ENCODE assay signal across 9 mouse cellular contexts in genomic region chr3:34691703-34692393, GRCm38 (mm10). TPM values are rescaled to one million over a fixed set of nuclear protein-coding genes. Genes with fewer than 3 reads are reported as not detected.
DNase-seq lines count a peak whose midpoint lies in the region; ATAC-seq lines count a peak whose summit lies in the region.
"Had no signal": no experiment of that assay in that cellular context is flagged by ENCODE, and none has a peak within 500 bp of the region (broad histone marks: within the 10 kb centered on the region; RNA-seq: fewer than 3 reads in every experiment).

No protein-coding gene starts in this region.

- H3K9me3 ChIP-seq in forebrain, embryonic 14.5 days (replicated peaks; ENCODE audit: control insufficient read depth, low read length), result no peaks in the 10 kb centered on the region
- H3K9me3 ChIP-seq in limb, embryonic 12.5 days, result no peaks in the 10 kb centered on the region
- H3K9me3 ChIP-seq in stomach, embryonic 15.5 days, result no peaks in the 10 kb centered on the region

- peak overlapping the region; percentile 28 for H3K4me3 ChIP-seq in forebrain, embryonic 14.5 days (ENCODE audit: low read depth, low read length)
- H3K4me3 ChIP-seq in limb, embryonic 12.5 days (replicated peaks), result peak overlapping the region; percentile 31
- H3K4me3 ChIP-seq in stomach, embryonic 15.5 days (replicated peaks), result peak overlapping the region; percentile 26; the same call in 1 of the 2 replicates

- no peaks in the 10 kb centered on the region for H3K36me3 ChIP-seq in forebrain, embryonic 14.5 days (ENCODE audit: control insufficient read depth, insufficient read depth, low read length)
- H3K36me3 ChIP-seq in limb, embryonic 12.5 days, result no peaks in the 10 kb centered on the region
- no peaks in the 10 kb centered on the region for H3K36me3 ChIP-seq in stomach, embryonic 15.5 days

- peak; percentile 45 to 53 for DNase-seq in layer of hippocampus, postnatal 10 days (ENCODE audit: low spot score in 2 of 2)
- no peak for DNase-seq in layer of hippocampus, adult 8-10 months (ENCODE audit: low spot score in 2 of 2)
- DNase-seq in embryo, embryonic 10.5 days (ENCODE audit: low spot score), result peak; percentile 76
- peak; percentile 77 for DNase-seq in forebrain, embryonic 14.5 days (ENCODE audit: low spot score)
- DNase-seq in gastrocnemius, postnatal 10 days, result no peak

- peak overlapping the region; percentile 59 for H3K9ac ChIP-seq in forebrain, embryonic 14.5 days (ENCODE audit: low read length)
- peak overlapping the region; percentile 47 for H3K9ac ChIP-seq in limb, embryonic 12.5 days (replicated peaks)
- H3K9ac ChIP-seq in stomach, embryonic 15.5 days, result no peak overlapping the region
- H3K9ac ChIP-seq: liver, embryonic 14.5 days had no signal

- 0 out of 2 replicates have a peak overlapping the region, but pooled peaks have one; percentile 30 for H3K27ac ChIP-seq in forebrain, embryonic 14.5 days (ENCODE audit: low read depth, low read length)
- H3K27ac ChIP-seq in limb, embryonic 12.5 days, result no peak overlapping the region
- H3K27ac ChIP-seq in stomach, embryonic 15.5 days, result no peak overlapping the region
- H3K27ac ChIP-seq: liver, embryonic 14.5 days had no signal

- ATAC-seq in forebrain, embryonic 14.5 days, result peak; percentile 85
- ATAC-seq in limb, embryonic 12.5 days (ENCODE audit: insufficient number of reproducible peaks, insufficient read depth, low FRiP score, low TSS enrichment, low read depth), result peak; percentile 73; the same call in 1 of the 2 replicates
- peak; percentile 35; the same call in 1 of the 2 replicates for ATAC-seq in stomach, embryonic 15.5 days (ENCODE audit: insufficient read depth, low FRiP score, low read depth)
- no peak for ATAC-seq in activated CD4-positive, CD25-positive, alpha-beta regulatory T cell, adult 4 months

- H3K27me3 ChIP-seq in forebrain, embryonic 14.5 days (replicated peaks; ENCODE audit: control insufficient read depth, insufficient read depth, low read length), result no peaks in the 10 kb centered on the region
- no peaks in the 10 kb centered on the region for H3K27me3 ChIP-seq in limb, embryonic 12.5 days
- no peaks in the 10 kb centered on the region for H3K27me3 ChIP-seq in stomach, embryonic 15.5 days (replicated peaks)

- peaks cover 14% of the 10 kb centered on the region; the same call in 1 of the 2 replicates for H3K4me1 ChIP-seq in forebrain, embryonic 14.5 days (ENCODE audit: control insufficient read depth, insufficient read depth, low read length)
- peaks cover 8% of the 10 kb centered on the region; the same call in 1 of the 2 replicates for H3K4me1 ChIP-seq in limb, embryonic 12.5 days (replicated peaks)
- no peaks in the 10 kb centered on the region for H3K4me1 ChIP-seq in stomach, embryonic 15.5 days

- H3K4me2 ChIP-seq in forebrain, embryonic 14.5 days (ENCODE audit: low read length), result peak overlapping the region; percentile 58
- H3K4me2 ChIP-seq in limb, embryonic 12.5 days, result peak overlapping the region; percentile 64
- H3K4me2 ChIP-seq in stomach, embryonic 15.5 days, result peak overlapping the region; percentile 61

- 8% methylated on average over 20 of the region's 20 CpGs for WGBS in forebrain, embryonic 14.5 days
- WGBS in limb, embryonic 12.5 days, result 10% methylated on average over 20 of the region's 20 CpGs
- 18% methylated on average over 20 of the region's 20 CpGs for WGBS in stomach, embryonic 15.5 days

RNA-seq across cellular contexts. Expression of gene Sox2, which starts 41.6 kb away (rescaled TPM):
- 10 to 100 TPM; 50.8 to 52.7 TPM for total RNA-seq in layer of hippocampus, postnatal 10 days (2021)
- total RNA-seq in layer of hippocampus, adult 8-10 months (2022), result 10 to 100 TPM; 38.6 to 47.2 (median 43.5) TPM
- polyA plus RNA-seq in forebrain, embryonic 14.5 days (2014; fragmentation: Nextera tagmentation; extraction: Ambion mirVana), result 26.6 and 32.0 TPM in 2 replicates
- polyA plus RNA-seq in limb, embryonic 12.5 days (2016; fragmentation: Nextera tagmentation; extraction: Ambion mirVana), result 0.52 and 0.90 TPM in 2 replicates
- polyA plus RNA-seq in stomach, embryonic 15.5 days (2015; fragmentation: Nextera tagmentation; extraction: Ambion mirVana), result 11.6 and 14.0 TPM in 2 replicates
- not detected for polyA plus RNA-seq in activated CD4-positive, CD25-positive, alpha-beta regulatory T cell, adult 4 months (2017; shearing (Covaris generic))
- total RNA-seq in gastrocnemius, postnatal 10 days (2021), result under 1 TPM; 0.38 to 0.77 TPM

Comparison
In these comparisons a context has a peak if more than half of its experiments do, and no peak if none do; other contexts are left out.
1. DNase-seq: peak in layer of hippocampus, postnatal 10 days (2 of 2), embryo, embryonic 10.5 days (single experiment) and forebrain, embryonic 14.5 days (single experiment); none in layer of hippocampus, adult 8-10 months (0 of 2) and gastrocnemius, postnatal 10 days (single experiment).
2. Peak in every context shown above with its lines, with median percentiles within 50 percentile points of each other: H3K4me2 ChIP-seq and H3K4me3 ChIP-seq.